Mouse (Mus musculus): ENCODE data around the gene Auts2. TPM values are rescaled to one million over a fixed set of nuclear protein-coding genes. Genes with fewer than 3 reads are reported as not detected.

Gene Auts2
- polyA plus RNA-seq, 1 experiment from 2014 or later, result 27.3 TPM

GRCm38 (mm10) chr5:131849644-131850043 is 693.5 kb downstream of the Auts2 start:
- no peak overlapping the region for H3K9ac ChIP-seq
- ATAC-seq (ENCODE audit: insufficient read depth) (no peak), DNase-seq (no peak)
- no peak for TF ChIP-seq CTCF (IDR thresholded peaks at IDR 0.05; ENCODE audit: low read depth)
- H3K4me3 ChIP-seq (ENCODE audit: low read depth, low read length), result no peak overlapping the region
- WGBS, result 90% methylated on average over 3 of the region's 3 CpGs
- H3K4me2 ChIP-seq, result no peak overlapping the region
- H3K27me3 ChIP-seq (ENCODE audit: insufficient read depth, low read length), result 0 out of 2 replicates have a peak, but pooled peaks cover 3% of the 10 kb centered on the region
- no peaks in the 10 kb centered on the region for H3K9me3 ChIP-seq (ENCODE audit: low read depth, low read length)
- H3K27ac ChIP-seq (ENCODE audit: low read depth), result no peak overlapping the region
- no peaks in the 10 kb centered on the region for H3K36me3 ChIP-seq (ENCODE audit: insufficient read depth)
- H3K4me1 ChIP-seq (ENCODE audit: insufficient read depth), result no peaks in the 10 kb centered on the region

- Histone ChIP-seq H3K27me3 (ENCODE audit: insufficient read depth, low read length) (no peaks in the 10 kb centered on the region), H3K27ac (ENCODE audit: low read depth) (no peak overlapping the region), H3K4me2 (no peak overlapping the region), H3K36me3 (ENCODE audit: insufficient read depth) (no peaks in the 10 kb centered on the region), H3K9ac (no peak overlapping the region), H3K4me1 (ENCODE audit: insufficient read depth) (no peaks in the 10 kb centered on the region), H3K9me3 (ENCODE audit: low read depth, low read length) (no peaks in the 10 kb centered on the region), H3K4me3 (ENCODE audit: low read depth, low read length) (no peak overlapping the region)
- no peak for TF ChIP-seq CTCF (IDR thresholded peaks at IDR 0.05; ENCODE audit: low read depth)
- DNase-seq, result no peak
- 38% methylated on average over 9 of the region's 9 CpGs for WGBS
- no peak for ATAC-seq (ENCODE audit: insufficient read depth)
Measured at GRCm38 (mm10) chr5:131844519-131844800, 698.7 kb downstream of the Auts2 start.

- Histone ChIP-seq H3K4me3 (ENCODE audit: low read depth, low read length) (no peak overlapping the region), H3K27me3 (ENCODE audit: insufficient read depth, low read length) (no peaks in the 10 kb centered on the region), H3K4me1 (ENCODE audit: insufficient read depth) (no peaks in the 10 kb centered on the region), H3K9ac (no peak overlapping the region), H3K27ac (ENCODE audit: low read depth) (no peak overlapping the region), H3K9me3 (ENCODE audit: low read depth, low read length) (no peaks in the 10 kb centered on the region), H3K4me2 (no peak overlapping the region), H3K36me3 (ENCODE audit: insufficient read depth) (no peaks in the 10 kb centered on the region)
- no peak for ATAC-seq (ENCODE audit: insufficient read depth)
- WGBS, result 65% methylated on average over 9 of the region's 9 CpGs
- TF ChIP-seq CTCF (IDR thresholded peaks at IDR 0.05; ENCODE audit: low read depth), result no peak
- DNase-seq, result no peak
Measured at GRCm38 (mm10) chr5:131843766-131844518, 699.2 kb downstream of the Auts2 start.

DNA sequence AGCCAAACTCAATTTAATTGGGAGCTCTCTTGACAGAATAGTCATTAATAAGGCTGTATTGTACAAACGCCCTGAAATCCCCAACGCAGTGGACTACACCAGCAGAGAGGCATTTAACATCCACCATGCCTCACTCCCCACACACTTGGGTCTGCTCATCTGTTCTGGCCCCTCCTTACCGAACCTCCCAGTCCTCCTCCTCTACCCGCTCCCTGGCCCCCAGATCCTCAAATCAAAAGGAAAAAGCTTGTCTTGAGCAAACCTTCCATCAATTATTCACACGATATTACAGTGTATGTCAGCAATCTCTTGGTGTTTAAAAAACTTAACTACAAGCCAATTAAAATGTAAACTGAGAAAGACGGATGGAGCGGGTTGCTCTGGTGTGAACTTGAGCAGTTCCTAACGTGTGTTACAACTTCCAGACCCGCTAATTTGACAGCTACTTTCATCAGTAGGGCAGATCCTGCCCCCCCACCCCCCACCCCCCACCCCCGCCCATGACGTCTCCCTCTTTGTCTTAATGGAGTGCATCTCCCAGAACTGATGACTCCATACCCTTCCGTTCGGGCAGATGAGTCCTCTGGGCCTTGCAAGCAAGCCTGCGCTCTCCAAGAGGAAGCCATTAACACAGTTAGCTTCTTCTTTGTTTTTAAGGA is 703.4 kb downstream of the Auts2 start:
- no peaks in the 10 kb centered on the region for H3K36me3 ChIP-seq (ENCODE audit: insufficient read depth)
- DNase-seq, result no peak
- ATAC-seq (ENCODE audit: insufficient read depth), result peak; percentile 72
- WGBS, result 35% methylated on average over 14 of the region's 14 CpGs
- no peaks in the 10 kb centered on the region for H3K27me3 ChIP-seq (ENCODE audit: insufficient read depth, low read length)
- H3K4me3 ChIP-seq (ENCODE audit: low read depth, low read length), result no peak overlapping the region
- H3K9me3 ChIP-seq (ENCODE audit: low read depth, low read length), result no peaks in the 10 kb centered on the region
- no peaks in the 10 kb centered on the region for H3K4me1 ChIP-seq (ENCODE audit: insufficient read depth)
- no peak overlapping the region for H3K4me2 ChIP-seq
- no peak for TF ChIP-seq CTCF (IDR thresholded peaks at IDR 0.05; ENCODE audit: low read depth)
- no peak overlapping the region for H3K27ac ChIP-seq (ENCODE audit: low read depth)
- no peak overlapping the region for H3K9ac ChIP-seq

GRCm38 (mm10) chr5:131839023-131839422 is 704.1 kb downstream of the Auts2 start:
- Histone ChIP-seq H3K4me1 (ENCODE audit: insufficient read depth) (no peaks in the 10 kb centered on the region), H3K27me3 (ENCODE audit: insufficient read depth, low read length) (no peaks in the 10 kb centered on the region), H3K4me3 (ENCODE audit: low read depth, low read length) (no peak overlapping the region), H3K4me2 (no peak overlapping the region), H3K9ac (no peak overlapping the region), H3K36me3 (ENCODE audit: insufficient read depth) (no peaks in the 10 kb centered on the region), H3K9me3 (ENCODE audit: low read depth, low read length) (no peaks in the 10 kb centered on the region), H3K27ac (ENCODE audit: low read depth) (no peak overlapping the region)
- DNase-seq, result no peak
- WGBS, result 48% methylated on average over 10 of the region's 10 CpGs
- ATAC-seq (ENCODE audit: insufficient read depth), result no peak
- TF ChIP-seq CTCF (IDR thresholded peaks at IDR 0.05; ENCODE audit: low read depth), result no peak

GRCm38 (mm10) chr5:131838064-131838463 is 705.1 kb downstream of the Auts2 start:
- DNase-seq, result no peak
- H3K27me3 ChIP-seq (ENCODE audit: insufficient read depth, low read length), result no peaks in the 10 kb centered on the region

DNA sequence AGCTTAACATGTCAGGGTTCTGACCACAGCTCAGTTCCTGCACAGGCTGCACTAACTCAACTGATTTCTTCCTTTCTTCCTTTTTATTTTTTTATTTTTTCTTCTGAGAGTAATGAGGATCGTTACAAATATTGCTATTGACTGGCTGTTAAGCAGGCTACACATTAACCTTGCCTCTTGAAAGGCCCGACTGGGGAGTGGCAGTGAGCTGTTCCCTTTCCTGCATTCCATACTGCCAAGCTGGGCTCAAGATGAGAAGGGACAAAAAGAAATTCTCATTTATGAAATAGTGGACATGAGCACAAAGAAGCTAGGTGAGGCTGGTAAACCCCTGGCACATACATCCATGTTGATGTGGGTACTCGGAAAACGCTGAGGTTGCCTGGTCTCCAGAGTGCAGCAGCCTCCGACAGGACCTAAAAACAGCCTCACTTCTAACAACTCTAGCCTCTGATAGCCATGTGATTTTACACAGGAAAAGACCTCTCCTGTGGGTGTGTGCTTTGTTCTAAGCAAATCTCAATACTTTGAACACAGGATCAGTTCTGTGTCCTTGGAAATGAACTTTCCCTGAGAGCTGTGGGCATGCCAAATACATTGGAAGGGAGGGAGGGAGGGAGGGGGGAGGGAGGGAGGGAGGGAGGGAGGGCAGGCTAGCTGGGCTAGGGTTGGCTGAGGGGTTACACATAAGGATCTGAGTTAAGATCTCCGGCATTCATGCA is 707.0 kb downstream of the Auts2 start:
- Histone ChIP-seq H3K27me3 (ENCODE audit: insufficient read depth, low read length) (no peaks in the 10 kb centered on the region), H3K9ac (no peak overlapping the region), H3K4me3 (ENCODE audit: low read depth, low read length) (no peak overlapping the region), H3K36me3 (ENCODE audit: insufficient read depth) (no peaks in the 10 kb centered on the region), H3K9me3 (ENCODE audit: low read depth, low read length) (no peaks in the 10 kb centered on the region), H3K4me1 (ENCODE audit: insufficient read depth) (no peaks in the 10 kb centered on the region), H3K27ac (ENCODE audit: low read depth) (no peak overlapping the region), H3K4me2 (no peak overlapping the region)
- 59% methylated on average over 6 of the region's 6 CpGs for WGBS
- DNase-seq, result no peak
- no peak for TF ChIP-seq CTCF (IDR thresholded peaks at IDR 0.05; ENCODE audit: low read depth)
- no peak; the same call in 1 of the 2 replicates for ATAC-seq (ENCODE audit: insufficient read depth)

More at GRCm38 (mm10) chr5:131838064-131838463, 705.1 kb downstream of the Auts2 start:
- Histone ChIP-seq H3K4me2 (no peak overlapping the region), H3K36me3 (ENCODE audit: insufficient read depth) (no peaks in the 10 kb centered on the region), H3K4me3 (ENCODE audit: low read depth, low read length) (no peak overlapping the region), H3K4me1 (ENCODE audit: insufficient read depth) (no peaks in the 10 kb centered on the region), H3K9ac (no peak overlapping the region), H3K27ac (ENCODE audit: low read depth) (no peak overlapping the region), H3K9me3 (ENCODE audit: low read depth, low read length) (no peaks in the 10 kb centered on the region)
- no peak for ATAC-seq (ENCODE audit: insufficient read depth)
- 69% methylated on average over 6 of the region's 6 CpGs for WGBS
- TF ChIP-seq CTCF (IDR thresholded peaks at IDR 0.05; ENCODE audit: low read depth), result no peak
